Mouse (Mus musculus) lung, embryonic 16.5 days (tissue): Measurements from ENCODE around the gene Naaladl1. TPM values are rescaled to one million over a fixed set of nuclear protein-coding genes. Genes with fewer than 3 reads are reported as not detected.

Source experiments
- ATAC-seq: fragments of 200-750 bp; cut with Nextera tagmentation; 2 replicates; pipeline ENCODE4 v1.8.0; 2017; ENCODE audit warnings: low read depth, mild to moderate bottlenecking, moderate library complexity
- H3K27ac ChIP-seq: fragments of 300-500 bp; sonication (generic); 2 replicates; pipeline ENCODE4 v1.5.1; 2014; ENCODE audit warnings: mild to moderate bottlenecking, control low read depth, low read length
- H3K27me3 ChIP-seq: fragments of 300-500 bp; sonication (generic); 2 replicates; pipeline ENCODE4 v1.6.1; 2014; ENCODE audit warnings: low read depth, low read length, mixed read lengths; ENCODE audit not compliant: control insufficient read depth, insufficient read depth
- H3K36me3 ChIP-seq: fragments of 300-500 bp; sonication (generic); 2 replicates; pipeline ENCODE4 v1.6.1; 2014; ENCODE audit warnings: low read length; ENCODE audit not compliant: control insufficient read depth, insufficient read depth
- H3K4me1 ChIP-seq: fragments of 300-500 bp; sonication (generic); replicated peaks from 2 replicates; pipeline ENCODE4 v1.6.1; 2014; ENCODE audit warnings: low read length, mixed read lengths; ENCODE audit not compliant: control insufficient read depth, insufficient read depth
- H3K4me2 ChIP-seq: fragments of 300-500 bp; sonication (generic); 2 replicates; pipeline ENCODE4 v1.6.1; 2014; ENCODE audit warnings: low read depth, low read length, control low read depth
- H3K4me3 ChIP-seq: fragments of 300-500 bp; sonication (generic); 2 replicates; pipeline ENCODE4 v1.5.1; 2014; ENCODE audit warnings: mild to moderate bottlenecking, low read length, control low read depth
- H3K9ac ChIP-seq: fragments of 300-500 bp; sonication (generic); 2 replicates; pipeline ENCODE4 v1.6.1; 2014; ENCODE audit warnings: low read length, control low read depth
- H3K9me3 ChIP-seq: fragments of 300-500 bp; sonication (generic); 2 replicates; pipeline ENCODE4 v1.6.1; 2016; ENCODE audit warnings: low read length; ENCODE audit not compliant: control insufficient read depth
- WGBS: fragments of 180-500 bp; shearing (Covaris S2); extraction: QIAGEN DNeasy Blood & Tissue Kit; methylation state at CpG from one replicate; pipeline ENCODE4 v1.1.7; 2014; 5-methylcytosine and 5-hydroxymethylcytosine counted together
- polyA plus RNA-seq: library from polyadenylated mRNA; unstranded; fragments of >200 nt; fragmentation: Nextera tagmentation; extraction: Ambion mirVana; gene quantifications from 2 replicates; pipeline ENCODE4 v1.2.1, GENCODE M21; 2015

Gene Naaladl1
- polyA plus RNA-seq, 1 experiment from 2014 or later = 0.29 TPM

DNA sequence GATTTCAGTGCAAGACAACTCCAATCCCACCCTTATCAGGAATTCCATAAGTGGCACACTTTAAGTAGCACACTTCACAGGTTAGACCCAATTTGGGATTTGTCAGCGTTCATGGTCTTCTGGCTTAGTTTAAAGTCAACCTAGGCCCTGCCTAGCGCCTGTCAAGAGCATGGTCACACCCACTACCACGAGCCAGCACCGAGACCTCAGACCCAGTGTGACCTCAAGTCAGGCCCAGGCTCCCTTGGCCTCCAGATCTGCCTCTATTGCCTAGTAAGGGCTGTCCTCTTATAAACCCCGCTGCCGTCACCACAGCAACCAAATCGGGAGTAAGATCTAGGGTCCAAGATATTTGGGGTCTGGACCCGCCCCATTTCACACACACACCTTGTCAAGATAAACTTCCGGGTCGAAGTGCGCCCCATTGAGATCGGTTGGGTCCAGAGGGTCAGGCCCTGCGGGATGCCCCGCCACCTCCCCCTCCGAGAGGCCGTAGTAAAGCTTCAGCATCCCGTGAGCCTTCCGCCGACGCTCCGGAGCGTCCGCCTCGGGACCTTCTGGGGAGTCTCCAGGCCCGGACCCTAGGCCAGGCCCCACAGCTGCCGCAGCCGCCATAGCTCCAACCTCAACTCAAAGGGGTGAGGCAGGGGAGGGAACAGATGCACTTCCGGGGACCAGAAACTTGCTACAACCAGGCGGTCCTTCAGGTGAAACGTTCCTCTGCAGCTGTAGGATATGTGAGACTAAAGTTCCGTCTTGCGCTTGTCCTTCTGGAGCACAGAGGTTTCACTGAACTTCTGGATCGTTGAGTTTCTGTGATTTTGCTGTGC is 28.8 kb upstream of the Naaladl1 start, which contains the start of gene Vps51:
Gene Vps51 (minus strand): TSS at position 668 of the 830 bp plus-strand sequence.
- peaks cover 15% of the 10 kb centered on the region for H3K36me3 ChIP-seq
- H3K4me3 ChIP-seq = peak within 1 kb of the TSS; percentile 92
- peak within 1 kb of the TSS; percentile 93 for H3K4me2 ChIP-seq
- H3K27ac ChIP-seq = peak within 1 kb of the TSS; percentile 86
- H3K9me3 ChIP-seq = no peaks in the 10 kb centered on the region
- peak within 1 kb of the TSS; percentile 90 for H3K9ac ChIP-seq
- H3K4me1 ChIP-seq = peaks cover 6% of the 10 kb centered on the region
- no peaks in the 10 kb centered on the region for H3K27me3 ChIP-seq
- peak; percentile 91 for ATAC-seq
- under 1% methylated on average over 33 of the region's 33 CpGs for WGBS

GRCm38 (mm10) chr19:6079983-6080480 is 25.6 kb upstream of the Naaladl1 start, which contains the start of gene Tmem262:
TSS of gene Tmem262 (plus strand) at chr19:6080033.
- Histone ChIP-seq H3K9ac (no peak within 1 kb of the TSS), H3K27ac (no peak within 1 kb of the TSS), H3K9me3 (no peaks in the 10 kb centered on the region), H3K4me1 (peaks cover 13% of the 10 kb centered on the region), H3K4me2 (no peak within 1 kb of the TSS), H3K27me3 (no peaks in the 10 kb centered on the region), H3K4me3 (no peak within 1 kb of the TSS), H3K36me3 (peaks cover 11% of the 10 kb centered on the region)
- 89% methylated on average over 12 of the region's 12 CpGs for WGBS
- ATAC-seq = no peak

DNA sequence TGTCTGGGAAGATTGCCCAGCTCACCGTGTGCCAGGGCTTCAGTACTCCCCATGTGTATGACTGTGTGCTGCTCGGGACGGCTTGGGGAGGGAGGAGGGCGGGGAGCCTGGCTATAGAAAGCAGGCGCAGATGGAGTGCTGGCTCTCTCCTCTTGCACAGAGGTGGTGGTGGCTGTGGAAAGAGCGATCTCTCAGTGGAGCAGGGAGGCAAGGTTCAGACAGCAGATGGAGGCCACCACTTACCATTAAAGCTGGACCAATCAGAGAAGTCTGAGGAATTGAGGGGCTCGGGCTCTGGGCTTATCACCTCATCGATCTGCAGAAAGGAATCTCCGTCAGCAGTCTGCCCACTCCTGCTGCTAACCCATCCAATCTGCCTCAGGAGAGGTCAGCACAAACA is 23.4 kb upstream of the Naaladl1 start, which contains the start of gene Gm28374:
Gene Gm28374 (minus strand): TSS at position 101 of the 400 bp plus-strand sequence.
- no peak for ATAC-seq

DNA sequence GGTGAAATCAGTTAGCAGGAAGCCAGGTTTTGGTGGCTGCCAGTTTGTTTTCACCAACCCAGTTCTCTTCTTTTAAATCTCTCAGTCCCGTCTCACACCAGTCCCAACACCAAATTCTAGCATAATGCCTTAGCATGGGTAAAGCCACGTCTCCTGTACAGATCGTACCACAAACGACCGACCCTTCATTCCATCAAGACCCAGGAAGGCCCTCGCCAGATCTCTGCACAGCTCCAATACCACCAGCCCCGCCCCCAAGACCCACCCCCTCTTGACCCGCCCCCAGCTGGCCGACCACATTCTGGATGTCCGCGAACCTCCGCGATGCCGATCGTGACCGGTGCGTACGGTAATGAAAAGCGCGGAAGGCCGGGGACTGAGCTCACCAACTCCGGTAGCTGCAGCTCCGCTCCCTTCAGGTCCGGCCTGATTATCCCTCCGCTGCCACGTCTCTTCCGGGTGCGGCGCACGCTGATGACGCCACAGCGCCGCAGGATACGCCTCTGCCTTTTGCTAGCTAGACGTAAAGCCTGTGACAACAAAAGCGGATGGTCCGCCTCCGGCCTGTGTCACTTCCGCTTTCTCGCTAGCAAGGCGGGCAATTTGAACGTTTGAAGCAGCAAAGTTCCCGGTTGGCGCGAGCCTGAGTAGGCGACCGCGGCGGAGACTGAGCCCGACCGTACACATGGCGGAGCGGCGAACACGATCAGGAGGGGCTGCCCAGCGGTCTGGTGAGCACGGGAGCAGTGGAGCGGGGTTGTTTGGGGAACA is 20.9 kb upstream of the Naaladl1 start, which contains the start of the genes Zfpl1 and Cdca5:
Gene Zfpl1 (minus strand): TSS at position 479 of the 771 bp plus-strand sequence.
Gene Cdca5 (plus strand): TSS at position 506 of the 771 bp plus-strand sequence.
- peak within 1 kb of the TSS; percentile 79 for H3K9ac ChIP-seq
- H3K36me3 ChIP-seq = peaks cover 14% of the 10 kb centered on the region; the same call in 1 of the 2 replicates
- peak; percentile 94 for ATAC-seq
- no peaks in the 10 kb centered on the region for H3K27me3 ChIP-seq
- no peaks in the 10 kb centered on the region for H3K9me3 ChIP-seq
- peak within 1 kb of the TSS; percentile 80 for H3K4me2 ChIP-seq
- peak within 1 kb of the TSS; percentile 76 for H3K4me3 ChIP-seq
- H3K4me1 ChIP-seq = peaks cover 13% of the 10 kb centered on the region
- H3K27ac ChIP-seq = peak within 1 kb of the TSS; percentile 62
- under 1% methylated on average over 58 of the region's 58 CpGs for WGBS

More for the DNA sequence above, 23.4 kb upstream of the Naaladl1 start, which contains the start of gene Gm28374:
- WGBS = 82% methylated on average over 9 of the region's 9 CpGs
- Histone ChIP-seq H3K9me3 (no peaks in the 10 kb centered on the region), H3K36me3 (peaks cover 14% of the 10 kb centered on the region; the same call in 1 of the 2 replicates), H3K4me3 (no peak within 1 kb of the TSS), H3K27me3 (no peaks in the 10 kb centered on the region), H3K4me1 (peaks cover 13% of the 10 kb centered on the region), H3K27ac (no peak within 1 kb of the TSS), H3K9ac (no peak within 1 kb of the TSS), H3K4me2 (no peak within 1 kb of the TSS)

DNA sequence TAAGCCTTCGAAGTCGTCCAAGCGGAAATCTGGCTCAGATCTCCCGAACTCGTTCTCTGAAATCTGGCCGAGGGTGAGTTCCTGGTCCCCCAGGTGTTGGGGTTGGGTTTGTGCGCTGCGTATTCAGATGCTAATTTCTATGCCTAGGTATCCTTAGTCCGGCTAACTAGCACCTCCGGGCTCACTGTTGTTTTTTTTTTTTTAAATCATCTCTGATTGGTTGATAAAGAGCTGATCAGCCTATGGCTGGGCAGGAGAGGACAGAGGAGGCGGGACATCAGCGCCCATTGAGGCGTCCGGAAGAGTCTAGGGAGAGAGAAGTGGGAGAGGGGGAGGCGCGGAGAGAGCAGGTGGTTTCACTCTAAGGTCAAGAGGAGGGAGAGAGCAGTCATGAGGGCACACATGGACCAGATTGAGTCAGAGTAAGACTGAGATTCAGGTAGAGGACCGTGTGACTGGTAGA is 20.1 kb upstream of the Naaladl1 start:
- H3K27ac ChIP-seq = peak overlapping the region; percentile 62
- H3K36me3 ChIP-seq = peaks cover 15% of the 10 kb centered on the region
- H3K27me3 ChIP-seq = no peaks in the 10 kb centered on the region
- WGBS = under 1% methylated on average over 17 of the region's 17 CpGs
- H3K9me3 ChIP-seq = no peaks in the 10 kb centered on the region
- ATAC-seq = peak; percentile 72
- peak overlapping the region; percentile 79 for H3K9ac ChIP-seq
- peak overlapping the region; percentile 76 for H3K4me3 ChIP-seq
- H3K4me2 ChIP-seq = peak overlapping the region; percentile 80
- H3K4me1 ChIP-seq = peaks cover 13% of the 10 kb centered on the region

GRCm38 (mm10) chr19:6088841-6089240 is 16.7 kb upstream of the Naaladl1 start:
- Histone ChIP-seq H3K27me3 (no peaks in the 10 kb centered on the region), H3K36me3 (peaks cover 17% of the 10 kb centered on the region), H3K9ac (no peak overlapping the region), H3K4me2 (no peak overlapping the region), H3K27ac (no peak overlapping the region), H3K4me3 (no peak overlapping the region), H3K4me1 (peaks cover 11% of the 10 kb centered on the region), H3K9me3 (no peaks in the 10 kb centered on the region)
- ATAC-seq = no peak
- 96% methylated on average over 13 of the region's 13 CpGs for WGBS

DNA sequence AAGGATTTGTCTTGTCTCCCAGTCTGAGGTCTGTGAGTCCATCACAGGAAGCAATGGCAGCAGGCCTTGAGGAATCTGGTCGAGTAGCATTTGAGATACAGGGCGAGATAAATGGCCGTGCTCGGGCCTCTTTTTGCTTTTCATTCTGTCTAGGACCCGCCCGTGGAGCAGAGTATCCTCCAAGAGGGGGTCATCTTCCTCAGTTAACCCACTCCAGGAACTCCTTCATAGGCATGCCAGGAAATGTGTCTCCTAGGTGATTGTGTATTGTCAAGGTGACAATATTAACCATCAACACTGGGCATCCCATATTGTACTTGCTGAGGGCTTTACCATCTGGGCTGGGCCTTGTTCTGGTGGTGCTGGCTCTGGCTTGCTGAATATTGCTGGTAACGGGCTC is 11.5 kb upstream of the Naaladl1 start, which contains the start of gene AC131692.1:
Gene AC131692.1 (plus strand): TSS at position 301 of the 400 bp plus-strand sequence.
- no peaks in the 10 kb centered on the region for H3K27me3 ChIP-seq
- ATAC-seq = no peak
- H3K36me3 ChIP-seq = peaks cover 13% of the 10 kb centered on the region
- no peak within 1 kb of the TSS for H3K9ac ChIP-seq
- no peaks in the 10 kb centered on the region for H3K4me1 ChIP-seq
- WGBS = 86% methylated on average over 7 of the region's 7 CpGs
- no peak within 1 kb of the TSS for H3K4me3 ChIP-seq
- H3K4me2 ChIP-seq = no peak within 1 kb of the TSS
- no peaks in the 10 kb centered on the region for H3K9me3 ChIP-seq
- no peak within 1 kb of the TSS for H3K27ac ChIP-seq

DNA sequence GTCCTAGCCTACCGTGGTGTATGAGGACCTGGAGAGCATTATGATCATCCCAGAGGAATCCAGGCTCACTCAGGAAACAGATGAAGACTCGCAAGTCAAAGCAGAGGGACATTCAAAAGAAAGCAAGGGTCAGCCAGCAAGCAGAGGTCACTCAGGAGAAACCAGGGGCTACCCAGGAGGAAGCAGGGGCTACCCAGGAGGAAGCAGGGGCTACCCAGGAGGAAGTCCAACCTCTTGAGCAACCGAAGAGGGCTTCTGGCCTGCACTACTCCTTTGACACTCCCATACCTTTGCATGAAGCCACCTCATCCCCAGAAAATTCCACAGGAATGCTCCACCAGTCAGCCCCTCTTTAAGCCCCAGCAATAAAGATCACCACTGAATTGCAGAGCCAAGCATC is 7.7 kb upstream of the Naaladl1 start:
- Histone ChIP-seq H3K9me3 (no peaks in the 10 kb centered on the region), H3K27ac (no peak overlapping the region), H3K4me3 (no peak overlapping the region), H3K36me3 (no peaks in the 10 kb centered on the region), H3K4me2 (no peak overlapping the region), H3K27me3 (no peaks in the 10 kb centered on the region), H3K9ac (no peak overlapping the region), H3K4me1 (no peaks in the 10 kb centered on the region)
- no peak for ATAC-seq
- 75% methylated on average over 3 of the region's 3 CpGs for WGBS
